9 mouse cellular contexts compared by ENCODE assay signal in genomic region chr16:95847765-95848483, GRCm38 (mm10).
DNase-seq lines count a peak whose midpoint lies in the region; ATAC-seq and TF ChIP-seq lines count a peak whose summit lies in the region.
"Had no signal": no experiment of that assay in that cellular context is flagged by ENCODE, and none has a peak within 500 bp of the region (broad histone marks: within the 10 kb centered on the region; RNA-seq: fewer than 3 reads in every experiment).

No protein-coding gene starts in this region.

- TF ChIP-seq EP300 in lung, postnatal 0 days (IDR thresholded peaks at IDR 0.05), result no peak

- no peaks in the 10 kb centered on the region for H3K36me3 ChIP-seq in heart, embryonic 15.5 days
- no peaks in the 10 kb centered on the region for H3K36me3 ChIP-seq in embryonic facial prominence, embryonic 14.5 days (ENCODE audit: control insufficient read depth, insufficient read depth, low read length)
- no peaks in the 10 kb centered on the region for H3K36me3 ChIP-seq in lung, postnatal 0 days (ENCODE audit: insufficient read depth, low read length)

- H3K4me3 ChIP-seq in heart, embryonic 15.5 days, result no peak overlapping the region
- H3K4me3 ChIP-seq in embryonic facial prominence, embryonic 14.5 days (ENCODE audit: low read depth, low read length), result no peak overlapping the region
- H3K4me3 ChIP-seq in lung, postnatal 0 days (ENCODE audit: low read depth, low read length), result no peak overlapping the region

- WGBS in heart, embryonic 15.5 days, result 48% methylated on average over 3 of the region's 3 CpGs
- 30% methylated on average over 3 of the region's 3 CpGs for WGBS in embryonic facial prominence, embryonic 14.5 days
- 24% methylated on average over 3 of the region's 3 CpGs for WGBS in lung, postnatal 0 days

- H3K27me3 ChIP-seq in heart, embryonic 15.5 days, result no peaks in the 10 kb centered on the region
- no peaks in the 10 kb centered on the region for H3K27me3 ChIP-seq in embryonic facial prominence, embryonic 14.5 days (replicated peaks; ENCODE audit: control insufficient read depth, insufficient read depth, low read length)
- no peaks in the 10 kb centered on the region for H3K27me3 ChIP-seq in lung, postnatal 0 days (replicated peaks; ENCODE audit: insufficient read depth, low read length)

- ATAC-seq in heart, embryonic 15.5 days (replicated peaks; ENCODE audit: insufficient number of reproducible peaks, insufficient read depth, low FRiP score, low read depth), result peak; percentile 37; the same call in 1 of the 2 replicates
- peak; percentile 76 for ATAC-seq in embryonic facial prominence, embryonic 14.5 days (ENCODE audit: low read depth)
- ATAC-seq in lung, postnatal 0 days, result peak; percentile 77
- ATAC-seq in CD4-positive, CD25-positive, alpha-beta regulatory T cell, adult 4 months, result no peak

- H3K9me3 ChIP-seq in heart, embryonic 15.5 days (replicated peaks), result no peaks in the 10 kb centered on the region
- H3K9me3 ChIP-seq in embryonic facial prominence, embryonic 14.5 days (ENCODE audit: control insufficient read depth, low read length), result no peaks in the 10 kb centered on the region
- H3K9me3 ChIP-seq in lung, postnatal 0 days (ENCODE audit: low read length), result no peaks in the 10 kb centered on the region

- no peak overlapping the region for H3K4me2 ChIP-seq in heart, embryonic 15.5 days
- H3K4me2 ChIP-seq in embryonic facial prominence, embryonic 14.5 days (ENCODE audit: low read depth, low read length), result no peak overlapping the region
- no peak overlapping the region for H3K4me2 ChIP-seq in lung, postnatal 0 days (replicated peaks; ENCODE audit: low read depth, low read length)

- TF ChIP-seq CTCF in lung, postnatal 0 days (IDR thresholded peaks at IDR 0.05), result no peak

- peaks cover 28% of the 10 kb centered on the region for H3K4me1 ChIP-seq in heart, embryonic 15.5 days (replicated peaks)
- H3K4me1 ChIP-seq in embryonic facial prominence, embryonic 14.5 days (ENCODE audit: control insufficient read depth, insufficient read depth, low read length), result peaks cover 36% of the 10 kb centered on the region
- peaks cover 11% of the 10 kb centered on the region for H3K4me1 ChIP-seq in lung, postnatal 0 days (ENCODE audit: insufficient read depth, low read depth, low read length)

- peak overlapping the region; percentile 52 for H3K27ac ChIP-seq in heart, embryonic 15.5 days
- peak overlapping the region; percentile 77 for H3K27ac ChIP-seq in embryonic facial prominence, embryonic 14.5 days (replicated peaks; ENCODE audit: low read depth, low read length)
- H3K27ac ChIP-seq in lung, postnatal 0 days (ENCODE audit: low read length), result peak overlapping the region; percentile 80

- DNase-seq in heart, adult 18-20 months, result no peak
- DNase-seq in NIH3T3 (ENCODE audit: low read depth), result peak; percentile 73
- DNase-seq in embryonic facial prominence, embryonic 14.5 days (ENCODE audit: low spot score), result peak; percentile 92
- peak; percentile 92 for DNase-seq in lung, postnatal 0 days (ENCODE audit: low spot score)
- no peak for DNase-seq in spleen, adult 18-20 months
- no peak for DNase-seq in retina, embryonic 14.5 days (ENCODE audit: low spot score)
- DNase-seq: adrenal gland, postnatal 10 days had no signal

- no peak overlapping the region for H3K9ac ChIP-seq in heart, embryonic 15.5 days
- H3K9ac ChIP-seq in embryonic facial prominence, embryonic 14.5 days (ENCODE audit: low read depth, low read length), result no peak overlapping the region; the same call in 1 of the 2 replicates
- no peak overlapping the region for H3K9ac ChIP-seq in lung, postnatal 0 days (replicated peaks; ENCODE audit: low read depth)

Comparison
In these comparisons a context has a peak if more than half of its experiments do, and no peak if none do; other contexts are left out.
1. DNase-seq: peak in NIH3T3 (single experiment), embryonic facial prominence, embryonic 14.5 days (single experiment) and lung, postnatal 0 days (single experiment); none in heart, adult 18-20 months (0 of 2), spleen, adult 18-20 months (0 of 2) and retina, embryonic 14.5 days (single experiment).
2. Peak in every context shown above with its lines, with median percentiles within 50 percentile points of each other: H3K27ac ChIP-seq.